Mouse (Mus musculus) forebrain, postnatal 0 days (tissue): ENCODE results near the gene Atp2a3. TPM values are rescaled to one million over a fixed set of nuclear protein-coding genes. Genes with fewer than 3 reads are reported as not detected.
A peak's percentile ranks its signal among the peaks of the same experiment; 100 is the strongest.

Experiments
- ATAC-seq: fragments of 200-750 bp; cut with Nextera tagmentation; 2 replicates; pipeline ENCODE4 v1.8.0; 2017; ENCODE audit warnings: mild to moderate bottlenecking, moderate library complexity
- DNase-seq: peaks from one replicate; pipeline ENCODE4 v3.0.0-alpha.2; 2015
- H3K27ac ChIP-seq: fragments of 300-500 bp; sonication (generic); 2 replicates; pipeline ENCODE4 v1.5.1; 2014; ENCODE audit warnings: low read depth, mild to moderate bottlenecking, antibody characterized with exemption, low read length, moderate library complexity, mixed read lengths
- H3K27me3 ChIP-seq: fragments of 300-500 bp; sonication (generic); 2 replicates; pipeline ENCODE4 v1.6.1; 2014; ENCODE audit warnings: mild to moderate bottlenecking, low read length, mixed read lengths; ENCODE audit not compliant: insufficient read depth
- H3K36me3 ChIP-seq: fragments of 300-500 bp; sonication (generic); 2 replicates; pipeline ENCODE4 v1.6.1; 2014; ENCODE audit warnings: mild to moderate bottlenecking, moderate library complexity; ENCODE audit not compliant: insufficient read depth
- H3K4me1 ChIP-seq: fragments of 300-500 bp; sonication (generic); 2 replicates; pipeline ENCODE4 v1.6.1; 2014; ENCODE audit warnings: antibody characterized with exemption; ENCODE audit not compliant: insufficient read depth
- H3K4me2 ChIP-seq: fragments of 300-500 bp; sonication (generic); 2 replicates; pipeline ENCODE4 v1.6.1; 2014; ENCODE audit warnings: low read depth, mild to moderate bottlenecking, moderate library complexity
- H3K4me3 ChIP-seq: fragments of 300-500 bp; sonication (generic); 2 replicates; pipeline ENCODE4 v1.5.1; 2014; ENCODE audit warnings: low read depth, low read length, mixed read lengths
- H3K9ac ChIP-seq: fragments of 300-500 bp; sonication (generic); 2 replicates; pipeline ENCODE4 v1.6.1; 2014; ENCODE audit warnings: mild to moderate bottlenecking
- H3K9me3 ChIP-seq: fragments of 300-500 bp; sonication (generic); 2 replicates; pipeline ENCODE4 v1.6.1; 2016; ENCODE audit warnings: low read length
- CTCF ChIP-seq: sonication (generic); IDR thresholded peaks from 2 replicates; pipeline ENCODE4 v1.5.1; 2016; ENCODE audit warnings: antibody characterized with exemption, control low read depth, low read depth
- WGBS: fragments of 180-500 bp; shearing (Covaris S2); extraction: QIAGEN DNeasy Blood & Tissue Kit; methylation state at CpG from one replicate; pipeline ENCODE4 v1.1.7; 2014; 5-methylcytosine and 5-hydroxymethylcytosine counted together
- microRNA-seq, 2 experiments: library from miRNA; unstranded; fragments of <30 nt; microRNA quantifications; one replicate each; pipeline ENCODE4; 2016
- polyA plus RNA-seq: library from polyadenylated mRNA; unstranded; fragments of >200 nt; fragmentation: Nextera tagmentation; extraction: Ambion mirVana; gene quantifications from 2 replicates; pipeline ENCODE4 v1.2.1, GENCODE M21; 2015
- total RNA-seq: library from RNA; depleted of rRNA; stranded (reverse); fragments of >200 nt; gene quantifications from 2 replicates; pipeline ENCODE4 v1.2.3, GENCODE M21; 2014; rRNA removed

Atp2a3 gene
- total and polyA plus RNA-seq, 2 experiments from 2014 or later, result 1.6 to 2.4 TPM

GRCm38 (mm10) chr11:73039102-73039799, 78.3 kb downstream of the Atp2a3 start:
- peak; percentile 81 for TF ChIP-seq CTCF
- Histone ChIP-seq H3K4me3 (no peak overlapping the region), H3K9me3 (no peaks in the 10 kb centered on the region), H3K27me3 (no peaks in the 10 kb centered on the region), H3K4me1 (no peaks in the 10 kb centered on the region), H3K27ac (no peak overlapping the region), H3K4me2 (no peak overlapping the region), H3K9ac (no peak overlapping the region), H3K36me3 (peaks cover 32% of the 10 kb centered on the region)
- 57% methylated on average over 9 of the region's 9 CpGs for WGBS
- ATAC-seq (peak; percentile 94), DNase-seq (peak; percentile 79)

Small RNAs within 50 kb of the gene (microRNA-seq; reads per million reads assigned to microRNA genes)
- gene Gm44467, result 0 reads per million in 2 experiments

Other genes with a start within 250 kb of the Atp2a3 start
- 6.8 and 7.8 TPM in 2 replicates for gene Cyb5d2, start 165.0 kb upstream of the Atp2a3 start, total RNA-seq
- gene Cyb5d2, start 165.0 kb upstream of the Atp2a3 start, polyA plus RNA-seq, result 6.1 and 8.4 TPM in 2 replicates
- gene Zzef1, start 164.9 kb upstream of the Atp2a3 start, total RNA-seq, result 31.5 and 37.6 TPM in 2 replicates
- gene Zzef1, start 164.9 kb upstream of the Atp2a3 start, polyA plus RNA-seq, result 4.1 and 7.6 TPM in 2 replicates
- 0.08 and 2.0 TPM in 2 replicates for gene P2rx1, start 37.9 kb downstream of the Atp2a3 start, total RNA-seq
- gene P2rx1, start 37.9 kb downstream of the Atp2a3 start, polyA plus RNA-seq, result 0.19 and 0.25 TPM in 2 replicates
- 24.2 and 26.3 TPM in 2 replicates for gene Camkk1, start 57.8 kb downstream of the Atp2a3 start, total RNA-seq
- gene Camkk1, start 57.8 kb downstream of the Atp2a3 start, polyA plus RNA-seq, result 22.9 and 25.1 TPM in 2 replicates
- gene Ncbp3, start 86.6 kb downstream of the Atp2a3 start, total RNA-seq, result 8.5 and 11.0 TPM in 2 replicates
- gene Ncbp3, start 86.6 kb downstream of the Atp2a3 start, polyA plus RNA-seq, result 3.6 and 6.1 TPM in 2 replicates
- 0.08 and 0.24 TPM in 2 replicates for gene Itgae, start 129.4 kb downstream of the Atp2a3 start, total RNA-seq
- gene Itgae, start 129.4 kb downstream of the Atp2a3 start, polyA plus RNA-seq, result 0.20 and 0.21 TPM in 2 replicates
- gene Haspin, start 177.1 kb downstream of the Atp2a3 start, total RNA-seq, result 0.85 and 2.0 TPM in 2 replicates
- 2.3 and 2.4 TPM in 2 replicates for gene Haspin, start 177.1 kb downstream of the Atp2a3 start, polyA plus RNA-seq
- 0.46 and 0.57 TPM in 2 replicates for gene P2rx5, start 199.3 kb downstream of the Atp2a3 start, total RNA-seq
- gene P2rx5, start 199.3 kb downstream of the Atp2a3 start, polyA plus RNA-seq, result 0.69 TPM in 2 replicates
- 127 and 153 TPM in 2 replicates for gene Emc6, start 215.9 kb downstream of the Atp2a3 start, total RNA-seq
- gene Emc6, start 215.9 kb downstream of the Atp2a3 start, polyA plus RNA-seq, result 182 and 219 TPM in 2 replicates
- gene Tax1bp3, start 215.9 kb downstream of the Atp2a3 start, total RNA-seq, result 52.2 and 59.5 TPM in 2 replicates
- 122 and 137 TPM in 2 replicates for gene Tax1bp3, start 215.9 kb downstream of the Atp2a3 start, polyA plus RNA-seq
- 15.3 and 17.0 TPM in 2 replicates for gene Ctns, start 237.9 kb downstream of the Atp2a3 start, total RNA-seq
- 9.6 and 12.7 TPM in 2 replicates for gene Ctns, start 237.9 kb downstream of the Atp2a3 start, polyA plus RNA-seq
- 0.85 and 1.8 TPM in 2 replicates for gene Shpk, start 238.3 kb downstream of the Atp2a3 start, total RNA-seq
- 1.5 and 2.2 TPM in 2 replicates for gene Shpk, start 238.3 kb downstream of the Atp2a3 start, polyA plus RNA-seq